Mouse (Mus musculus) embryonic facial prominence, embryonic 14.5 days (tissue): ENCODE data around the gene Pfdn4. TPM values are rescaled to one million over a fixed set of nuclear protein-coding genes. Genes with fewer than 3 reads are reported as not detected.
"Not testable (repeated sequence)": the region's sequence is repeated elsewhere in the genome, so short reads cannot be mapped to it uniquely, and the experiment has no call there.

Experiments used
- ATAC-seq: fragments of 200-750 bp; cut with Nextera tagmentation; 2 replicates; pipeline ENCODE4 v1.8.0; 2017; ENCODE audit warnings: low read depth, moderate number of reproducible peaks, moderate TSS enrichment
- DNase-seq: peaks from one replicate; pipeline ENCODE4 v3.0.0-alpha.2; 2015; ENCODE audit warnings: low spot score
- H3K27ac ChIP-seq: fragments of 300-500 bp; sonication (generic); replicated peaks from 2 replicates; pipeline ENCODE4 v1.5.1; 2014; ENCODE audit warnings: low read depth, mild to moderate bottlenecking, low read length, moderate library complexity
- H3K27me3 ChIP-seq: fragments of 300-500 bp; sonication (generic); replicated peaks from 2 replicates; pipeline ENCODE4 v1.6.1; 2014; ENCODE audit warnings: low read length; ENCODE audit not compliant: control insufficient read depth, insufficient read depth
- H3K36me3 ChIP-seq: fragments of 300-500 bp; sonication (generic); 2 replicates; pipeline ENCODE4 v1.6.1; 2014; ENCODE audit warnings: low read length, mixed read lengths; ENCODE audit not compliant: control insufficient read depth, insufficient read depth
- H3K4me1 ChIP-seq: fragments of 300-500 bp; sonication (generic); 2 replicates; pipeline ENCODE4 v1.6.1; 2014; ENCODE audit warnings: antibody characterized with exemption, low read length; ENCODE audit not compliant: control insufficient read depth, insufficient read depth
- H3K4me2 ChIP-seq: fragments of 300-500 bp; sonication (generic); 2 replicates; pipeline ENCODE4 v1.6.1; 2014; ENCODE audit warnings: low read depth, mild to moderate bottlenecking, low read length, moderate library complexity, mixed read lengths
- H3K4me3 ChIP-seq: fragments of 300-500 bp; sonication (generic); 2 replicates; pipeline ENCODE4 v1.5.1; 2014; ENCODE audit warnings: low read depth, mild to moderate bottlenecking, low read length
- H3K9ac ChIP-seq: fragments of 300-500 bp; sonication (generic); 2 replicates; pipeline ENCODE4 v1.6.1; 2014; ENCODE audit warnings: low read depth, mild to moderate bottlenecking, low read length, moderate library complexity, mixed read lengths
- H3K9me3 ChIP-seq: fragments of 300-500 bp; sonication (generic); 2 replicates; pipeline ENCODE4 v1.6.1; 2016; ENCODE audit warnings: low read length; ENCODE audit not compliant: control insufficient read depth
- WGBS: fragments of 180-500 bp; shearing (Covaris S2); extraction: QIAGEN DNeasy Blood & Tissue Kit; methylation state at CpG from one replicate; pipeline ENCODE4 v1.1.7; 2014; 5-methylcytosine and 5-hydroxymethylcytosine counted together
- polyA plus RNA-seq: library from polyadenylated mRNA; unstranded; fragments of >200 nt; fragmentation: Nextera tagmentation; extraction: Ambion mirVana; gene quantifications from 2 replicates; pipeline ENCODE4 v1.2.1, GENCODE M21; 2014

Pfdn4 gene
- polyA plus RNA-seq: 82.4 and 87.6 TPM in 2 replicates

DNA sequence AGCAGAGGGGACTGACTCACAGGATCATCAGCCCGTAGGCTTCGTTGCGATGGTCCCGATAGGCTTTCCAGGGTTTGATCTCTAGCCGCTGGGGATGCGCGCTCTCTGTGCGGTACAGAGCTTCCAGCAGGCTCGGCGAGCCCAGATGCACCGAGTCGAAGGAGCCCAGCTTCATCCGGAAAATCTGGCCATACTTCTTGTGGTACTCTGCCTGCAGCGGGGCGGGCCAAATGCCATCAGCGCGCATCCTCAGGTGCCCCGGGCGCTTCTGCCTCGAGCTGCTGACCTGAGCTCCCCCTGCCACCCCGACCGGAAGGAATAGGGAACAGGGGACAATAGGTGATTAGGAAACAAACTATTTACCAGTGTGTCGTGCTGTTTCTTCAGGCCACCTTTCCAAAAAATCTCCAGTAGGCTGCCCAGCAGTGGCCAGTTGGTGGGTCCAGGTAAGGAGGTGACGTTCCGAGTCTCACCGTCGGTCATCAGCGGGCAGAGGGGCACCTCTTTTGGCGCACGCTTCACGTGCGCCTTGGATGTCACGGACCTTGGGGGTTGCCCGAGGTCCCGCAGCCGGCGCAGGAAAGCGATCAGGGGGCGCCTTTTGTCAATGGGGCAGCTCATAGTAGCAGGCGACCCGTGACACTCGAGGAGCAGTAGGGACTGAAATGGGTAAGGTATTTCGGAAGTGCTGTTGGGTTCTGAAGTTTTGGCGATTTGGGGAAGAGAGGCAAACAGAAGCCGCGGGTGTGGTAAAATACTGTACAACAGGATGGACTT lies at the start of gene Pfdn4:
Pfdn4 (plus strand) TSS at position 275 of the 777 bp plus-strand sequence.
- peak within 1 kb of the TSS; percentile 30 for H3K4me3 ChIP-seq
- peak within 1 kb of the TSS; percentile 1; the same call in 1 of the 2 replicates for H3K9ac ChIP-seq
- H3K4me2 ChIP-seq: peak within 1 kb of the TSS; percentile 46
- peaks cover 65% of the 10 kb centered on the region for H3K27me3 ChIP-seq
- WGBS: under 1% methylated on average over 43 of the region's 46 CpGs
- DNase-seq (peak; percentile 80), ATAC-seq (no peak)
- H3K4me1 ChIP-seq: peaks cover 12% of the 10 kb centered on the region
- no peaks in the 10 kb centered on the region for H3K9me3 ChIP-seq
- no peak within 1 kb of the TSS for H3K27ac ChIP-seq
- H3K36me3 ChIP-seq: no peaks in the 10 kb centered on the region

DNA sequence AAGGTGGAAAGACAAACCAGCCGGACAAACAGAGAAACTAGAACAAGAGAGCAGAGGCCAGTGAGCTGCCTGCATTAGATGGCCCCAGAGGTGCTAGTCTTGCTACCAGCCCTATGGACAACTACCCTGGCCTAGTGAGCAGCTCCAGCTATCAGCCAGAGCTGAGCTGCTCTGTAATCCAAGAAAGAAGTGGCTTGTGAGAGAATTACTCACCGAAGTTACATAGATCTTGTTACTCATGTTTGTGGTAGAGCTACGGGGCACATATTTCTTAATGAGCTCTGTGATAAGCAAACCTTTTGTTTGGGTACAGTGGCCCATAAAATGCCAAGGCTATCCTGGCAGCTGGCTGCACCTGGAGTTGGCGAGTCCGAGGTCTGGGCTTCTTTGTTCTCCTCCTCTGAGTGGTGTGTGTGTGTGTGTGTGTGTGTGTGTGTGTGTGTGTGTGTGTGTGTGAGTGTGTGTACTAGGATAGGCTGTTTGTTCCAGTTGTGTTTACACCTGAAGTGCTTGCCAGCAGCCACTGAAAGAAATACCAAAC lies 49.3 kb upstream of the Pfdn4 start:
- Histone ChIP-seq H3K4me3 (no peak overlapping the region), H3K27ac (no peak overlapping the region), H3K4me2 (no peak overlapping the region), H3K9ac (no peak overlapping the region), H3K36me3 (no peaks in the 10 kb centered on the region), H3K27me3 (no peaks in the 10 kb centered on the region), H3K9me3 (no peaks in the 10 kb centered on the region), H3K4me1 (no peaks in the 10 kb centered on the region)
- WGBS: 69% methylated on average over 5 of the region's 5 CpGs
- ATAC-seq (peak; percentile 51), DNase-seq (no peak)

DNA sequence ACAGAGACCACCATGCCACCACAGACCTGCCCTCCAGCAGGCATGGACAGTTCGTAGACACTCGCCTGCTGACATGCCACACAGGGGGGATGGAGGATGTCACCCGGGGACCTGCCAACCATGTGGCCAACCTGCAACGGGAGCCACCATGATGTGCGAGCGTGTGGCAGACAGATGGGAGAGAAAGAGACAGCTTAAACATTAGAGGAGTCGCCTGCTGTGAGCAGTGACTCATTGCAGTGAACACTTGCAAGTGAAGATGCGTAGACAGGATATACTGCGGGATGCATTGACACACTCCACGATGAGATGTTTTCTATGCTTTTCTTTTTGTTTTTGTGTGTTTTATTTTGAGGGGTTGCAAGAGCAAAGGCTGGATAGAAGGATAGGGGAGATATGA lies 48.6 kb upstream of the Pfdn4 start:
- H3K4me3 ChIP-seq: no peak overlapping the region
- no peaks in the 10 kb centered on the region for H3K9me3 ChIP-seq
- no peak overlapping the region for H3K27ac ChIP-seq
- WGBS: 67% methylated on average over 10 of the region's 10 CpGs
- H3K9ac ChIP-seq: no peak overlapping the region
- ATAC-seq: no peak
- H3K27me3 ChIP-seq: no peaks in the 10 kb centered on the region
- no peak overlapping the region for H3K4me2 ChIP-seq
- no peak for DNase-seq
- no peaks in the 10 kb centered on the region for H3K36me3 ChIP-seq
- H3K4me1 ChIP-seq: no peaks in the 10 kb centered on the region

DNA sequence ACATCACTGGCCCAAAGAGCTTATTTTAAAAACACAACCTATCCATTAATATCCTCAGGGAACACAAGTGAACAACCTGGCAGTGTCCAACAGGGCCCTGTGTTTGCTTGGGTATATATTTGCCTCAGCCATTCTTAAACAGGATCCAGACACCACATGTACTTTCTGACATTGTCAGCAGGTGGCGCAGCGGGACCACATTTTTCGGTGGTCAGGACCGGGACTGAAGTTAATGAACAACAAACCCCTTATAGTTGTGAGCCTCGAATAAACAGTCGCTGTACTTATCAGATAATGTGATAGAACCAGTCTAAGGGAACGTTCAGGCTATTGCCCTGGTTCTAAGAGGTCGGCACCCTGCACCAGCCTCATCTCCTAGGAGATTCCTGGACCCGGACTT lies 45.3 kb upstream of the Pfdn4 start:
- ATAC-seq: 0 out of 2 replicates have a peak, but pooled peaks have one; percentile 50
- H3K9me3 ChIP-seq: no peaks in the 10 kb centered on the region
- H3K4me1 ChIP-seq: no peaks in the 10 kb centered on the region
- H3K4me3 ChIP-seq: no peak overlapping the region
- no peaks in the 10 kb centered on the region for H3K36me3 ChIP-seq
- peak overlapping the region; percentile 42 for H3K4me2 ChIP-seq
- peak; percentile 67 for DNase-seq
- H3K9ac ChIP-seq: no peak overlapping the region
- no peak overlapping the region for H3K27ac ChIP-seq
- WGBS: 6% methylated on average over 9 of the region's 9 CpGs
- no peaks in the 10 kb centered on the region for H3K27me3 ChIP-seq

DNA sequence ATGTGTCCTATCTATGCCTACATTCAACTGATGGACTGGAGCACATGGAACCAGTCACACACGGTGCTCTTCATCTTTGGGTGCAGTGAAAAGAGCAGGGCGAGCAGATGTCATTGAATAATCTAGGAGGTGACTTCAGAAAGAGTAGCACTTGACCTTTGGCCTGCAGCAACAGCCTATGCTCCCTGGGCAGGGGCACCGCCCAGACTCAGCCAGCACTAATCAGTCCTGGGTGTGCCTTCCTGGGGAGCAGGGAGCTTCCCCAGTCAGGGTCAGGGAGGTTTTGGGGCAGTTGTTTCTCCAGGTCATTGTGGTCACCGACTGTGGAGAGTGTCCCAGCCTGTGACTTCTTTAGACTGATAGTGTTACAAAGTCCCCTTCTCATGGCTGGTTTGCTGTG lies 42.4 kb upstream of the Pfdn4 start:
- H3K9ac ChIP-seq, H3K36me3 ChIP-seq, H3K4me2 ChIP-seq, H3K27ac ChIP-seq, H3K27me3 ChIP-seq, H3K4me1 ChIP-seq, H3K4me3 ChIP-seq, DNase-seq, ATAC-seq, H3K9me3 ChIP-seq: not testable (repeated sequence)
- WGBS: 41% methylated on average over 3 of the region's 4 CpGs

DNA sequence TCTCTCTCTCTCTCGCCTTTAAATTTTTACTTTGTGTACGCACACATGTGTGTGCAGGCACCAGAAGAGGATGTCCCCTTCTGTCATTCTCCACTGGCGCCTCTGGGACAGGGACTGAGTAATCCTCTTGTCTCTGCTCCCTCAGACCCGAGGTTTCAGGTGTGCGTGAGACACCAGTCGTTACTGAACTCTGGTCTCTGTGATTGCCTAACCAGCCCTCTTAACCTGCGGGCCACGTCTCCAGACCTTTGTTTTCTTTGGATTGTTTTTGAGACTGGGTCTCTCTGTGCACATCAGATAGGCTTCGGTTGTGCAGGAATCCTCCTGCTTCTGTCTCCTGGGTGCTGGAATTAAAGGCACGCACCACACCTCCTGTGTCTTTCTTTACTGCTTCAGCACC lies 37.0 kb upstream of the Pfdn4 start:
- no peaks in the 10 kb centered on the region for H3K4me1 ChIP-seq
- ATAC-seq: no peak
- DNase-seq: no peak
- H3K4me2 ChIP-seq: no peak overlapping the region
- no peak overlapping the region for H3K27ac ChIP-seq
- H3K27me3 ChIP-seq: no peaks in the 10 kb centered on the region
- H3K4me3 ChIP-seq: no peak overlapping the region
- no peak overlapping the region for H3K9ac ChIP-seq
- WGBS: 65% methylated on average over 10 of the region's 10 CpGs
- no peaks in the 10 kb centered on the region for H3K9me3 ChIP-seq
- H3K36me3 ChIP-seq: no peaks in the 10 kb centered on the region

DNA sequence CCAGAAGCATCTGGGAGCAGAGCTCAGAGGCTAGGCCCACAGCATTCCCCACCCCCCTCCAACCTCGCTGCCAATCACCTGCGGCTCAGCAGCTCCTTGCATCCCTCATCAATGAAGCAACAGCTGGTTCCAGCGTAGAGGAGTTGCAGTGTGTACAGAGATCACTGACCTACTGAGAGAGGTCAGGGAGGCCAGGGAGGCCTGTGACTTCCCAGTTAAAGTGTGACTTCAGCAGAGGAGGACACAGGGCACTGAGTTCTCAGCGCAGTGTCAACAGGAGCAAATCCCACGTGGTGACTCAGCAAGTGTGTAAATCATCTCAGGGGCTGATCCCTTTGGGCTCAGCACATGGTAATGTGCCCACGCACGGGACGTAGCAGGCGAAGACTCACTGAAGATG lies 36.4 kb upstream of the Pfdn4 start:
- DNase-seq: no peak
- H3K27ac ChIP-seq: no peak overlapping the region
- ATAC-seq: no peak
- no peaks in the 10 kb centered on the region for H3K4me1 ChIP-seq
- WGBS: 33% methylated on average over 9 of the region's 9 CpGs
- H3K4me2 ChIP-seq: no peak overlapping the region
- no peak overlapping the region for H3K9ac ChIP-seq
- no peaks in the 10 kb centered on the region for H3K27me3 ChIP-seq
- no peaks in the 10 kb centered on the region for H3K36me3 ChIP-seq
- no peak overlapping the region for H3K4me3 ChIP-seq
- H3K9me3 ChIP-seq: no peaks in the 10 kb centered on the region

DNA sequence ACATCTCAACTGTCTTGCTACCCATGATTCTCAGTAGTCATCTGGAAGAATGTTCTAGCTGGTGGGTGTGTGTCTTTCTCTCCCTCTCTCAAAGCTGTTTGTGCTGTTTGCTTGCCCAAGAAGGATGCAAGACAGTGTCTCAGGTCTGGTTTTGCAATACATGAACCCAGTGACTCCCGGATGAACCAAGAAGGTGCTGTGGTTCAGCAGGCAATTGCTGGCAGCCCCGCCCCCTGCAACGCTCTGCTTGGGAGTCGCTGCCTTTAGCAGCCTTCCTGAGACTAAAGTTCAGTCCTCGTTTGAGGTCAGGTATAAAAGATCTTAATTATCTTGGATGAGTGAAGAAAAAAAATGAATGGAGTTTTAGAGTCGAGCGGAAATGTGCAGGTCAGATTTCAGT lies 34.6 kb upstream of the Pfdn4 start:
- WGBS: 57% methylated on average over 7 of the region's 7 CpGs
- H3K27me3 ChIP-seq: no peaks in the 10 kb centered on the region
- H3K36me3 ChIP-seq: no peaks in the 10 kb centered on the region
- H3K9ac ChIP-seq: no peak overlapping the region
- H3K4me1 ChIP-seq: no peaks in the 10 kb centered on the region
- no peak for DNase-seq
- no peak overlapping the region for H3K4me2 ChIP-seq
- H3K9me3 ChIP-seq: no peaks in the 10 kb centered on the region
- H3K4me3 ChIP-seq: no peak overlapping the region
- no peak for ATAC-seq
- no peak overlapping the region for H3K27ac ChIP-seq

DNA sequence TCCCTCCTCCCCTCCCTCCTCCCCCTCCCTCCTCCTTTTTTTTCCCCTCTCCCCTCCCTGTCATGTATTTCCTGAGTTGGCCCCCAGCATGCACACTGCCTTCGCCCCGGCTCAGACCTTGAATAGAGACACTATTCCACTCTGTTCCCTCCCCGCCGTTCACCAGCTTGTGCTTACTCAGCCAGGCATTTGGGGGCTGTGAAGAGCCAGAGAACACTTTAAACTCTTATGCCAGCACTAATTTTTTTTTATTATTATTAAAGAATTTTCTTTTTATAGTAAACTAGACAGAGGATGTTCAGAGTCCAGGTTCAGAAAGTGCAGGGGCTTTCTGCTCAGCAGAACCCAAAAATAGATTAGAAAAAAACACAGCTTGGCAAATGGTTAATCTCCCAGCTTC lies 31.4 kb upstream of the Pfdn4 start:
- no peaks in the 10 kb centered on the region for H3K27me3 ChIP-seq
- H3K4me3 ChIP-seq: no peak overlapping the region
- no peak overlapping the region for H3K27ac ChIP-seq
- WGBS: 30% methylated on average over 3 of the region's 4 CpGs
- H3K4me2 ChIP-seq: no peak overlapping the region
- H3K9ac ChIP-seq: no peak overlapping the region
- ATAC-seq (no peak), DNase-seq (peak; percentile 23)
- no peaks in the 10 kb centered on the region for H3K36me3 ChIP-seq
- no peaks in the 10 kb centered on the region for H3K9me3 ChIP-seq
- H3K4me1 ChIP-seq: peaks cover 4% of the 10 kb centered on the region; the same call in 1 of the 2 replicates
